Mouse (Mus musculus) v-Abl transformed pro-B cells (cell line): ENCODE data around the gene Jund.

Experiments used
- in situ Hi-C, 2 experiments: fragments of 400-800 bp; cut with MboI; formaldehyde crosslinking; loops; one replicate each; pipeline ENCODE4 v1.15.1; 2025; ENCODE audit not compliant: unreplicated experiment in 2 of 2

Jund gene

GRCm38 (mm10) chr8:70673079-70673856 is 25.5 kb upstream of the Jund start, which contains the start of gene Lsm4:
Lsm4 (plus strand) TSS chr8:70673248.
- in situ Hi-C loops, result loop anchor here (5.0 kb wide), 3 partner anchors 34 to 79 kb away; partner anchors contain the start of gene Rab3a (in 1 of the 2)

GRCm38 (mm10) chr8:70674109-70674508 is 24.6 kb upstream of the Jund start:
- in situ Hi-C loops, result loop anchor here (5.0 kb wide), 3 partner anchors 33 to 78 kb away; partner anchors contain the start of gene Rab3a (in 1 of the 2)

- in situ Hi-C loops, result loop anchor here (5.0 kb wide), 3 partner anchors 33 to 78 kb away; partner anchors contain the start of gene Rab3a (in 1 of the 2)
These were observed 24.0 kb upstream of the Jund start for GRCm38 (mm10) chr8:70674716-70675115.

GRCm38 (mm10) chr8:70675336-70675735 is 23.4 kb upstream of the Jund start:
- in situ Hi-C loops, result no loop called here

- in situ Hi-C loops, result no loop called here
These were observed 21.2 kb upstream of the Jund start for GRCm38 (mm10) chr8:70677451-70678080.

- in situ Hi-C loops, result no loop called here
These were observed 20.1 kb upstream of the Jund start for GRCm38 (mm10) chr8:70678679-70679078.

GRCm38 (mm10) chr8:70679404-70679803 is 19.3 kb upstream of the Jund start:
- in situ Hi-C loops, result no loop called here

- in situ Hi-C loops, result no loop called here
These were observed 18.7 kb upstream of the Jund start for GRCm38 (mm10) chr8:70680039-70680438.

- in situ Hi-C loops, result no loop called here
These were observed 17.3 kb upstream of the Jund start for GRCm38 (mm10) chr8:70681410-70681809.

- in situ Hi-C loops, result no loop called here
These were observed 16.6 kb upstream of the Jund start for GRCm38 (mm10) chr8:70682193-70682592.

- in situ Hi-C loops, result no loop called here
These were observed 16.1 kb upstream of the Jund start for GRCm38 (mm10) chr8:70682692-70683091.

GRCm38 (mm10) chr8:70684291-70684690 is 14.5 kb upstream of the Jund start:
- in situ Hi-C loops, result no loop called here

GRCm38 (mm10) chr8:70687576-70687975 is 11.2 kb upstream of the Jund start:
- in situ Hi-C loops, result no loop called here

- in situ Hi-C loops, result no loop called here
These were observed 10.6 kb upstream of the Jund start for GRCm38 (mm10) chr8:70688136-70688535.

- in situ Hi-C loops, result no loop called here
These were observed 8.8 kb upstream of the Jund start for GRCm38 (mm10) chr8:70689892-70690390.

- in situ Hi-C loops, result no loop called here
These were observed 7.5 kb upstream of the Jund start for GRCm38 (mm10) chr8:70691230-70691629.

GRCm38 (mm10) chr8:70691727-70692231 is 7.0 kb upstream of the Jund start:
- in situ Hi-C loops, result no loop called here

- in situ Hi-C loops, result no loop called here
These were observed 5.1 kb upstream of the Jund start for GRCm38 (mm10) chr8:70693636-70694035.

- in situ Hi-C loops, result no loop called here
These were observed 3.3 kb upstream of the Jund start for GRCm38 (mm10) chr8:70695318-70696018.

- in situ Hi-C loops, result no loop called here
These were observed 2.5 kb upstream of the Jund start for GRCm38 (mm10) chr8:70696019-70696885.
